Mouse (Mus musculus) neural tube, embryonic 14.5 days (tissue): ENCODE data around the gene Rfpl4. TPM values are rescaled to one million over a fixed set of nuclear protein-coding genes. Genes with fewer than 3 reads are reported as not detected.
A peak's percentile ranks its signal among the peaks of the same experiment; 100 is the strongest.
"Not testable (repeated sequence)": the region's sequence is repeated elsewhere in the genome, so short reads cannot be mapped to it uniquely, and the experiment has no call there.

ENCODE experiments used
- ATAC-seq: fragments of 200-750 bp; cut with Nextera tagmentation; 2 replicates; pipeline ENCODE4 v1.8.0; 2017; ENCODE audit warnings: low read depth, mild to moderate bottlenecking, moderate TSS enrichment, moderate library complexity
- H3K27ac ChIP-seq: fragments of 300-500 bp; sonication (generic); 2 replicates; pipeline ENCODE4 v1.5.1; 2014; ENCODE audit warnings: low read depth, mild to moderate bottlenecking, control low read depth, low read length, moderate library complexity, mixed read lengths
- H3K27me3 ChIP-seq: fragments of 300-500 bp; sonication (generic); 2 replicates; pipeline ENCODE4 v1.6.1; 2014; ENCODE audit warnings: low read length; ENCODE audit not compliant: control insufficient read depth, insufficient read depth
- H3K36me3 ChIP-seq: fragments of 300-500 bp; sonication (generic); 2 replicates; pipeline ENCODE4 v1.6.1; 2014; ENCODE audit warnings: low read length, mixed read lengths; ENCODE audit not compliant: control insufficient read depth, insufficient read depth
- H3K4me1 ChIP-seq: fragments of 300-500 bp; sonication (generic); 2 replicates; pipeline ENCODE4 v1.6.1; 2014; ENCODE audit warnings: low read length; ENCODE audit not compliant: control insufficient read depth, insufficient read depth
- H3K4me2 ChIP-seq: fragments of 300-500 bp; sonication (generic); 2 replicates; pipeline ENCODE4 v1.6.1; 2014; ENCODE audit warnings: mild to moderate bottlenecking, low read depth, low read length, control low read depth
- H3K4me3 ChIP-seq: fragments of 300-500 bp; sonication (generic); 2 replicates; pipeline ENCODE4 v1.5.1; 2014; ENCODE audit warnings: low read depth, low read length, control low read depth, mixed read lengths
- H3K9ac ChIP-seq: fragments of 300-500 bp; sonication (generic); replicated peaks from 2 replicates; pipeline ENCODE4 v1.6.1; 2014; ENCODE audit warnings: low read depth, mild to moderate bottlenecking, control low read depth, low read length, mixed read lengths
- H3K9me3 ChIP-seq: fragments of 300-500 bp; sonication (generic); 2 replicates; pipeline ENCODE4 v1.6.1; 2016; ENCODE audit warnings: low read length; ENCODE audit not compliant: control insufficient read depth
- WGBS: fragments of 180-500 bp; shearing (Covaris S2); extraction: QIAGEN DNeasy Blood & Tissue Kit; methylation state at CpG from one replicate; pipeline ENCODE4 v1.1.7; 2014; 5-methylcytosine and 5-hydroxymethylcytosine counted together
- polyA plus RNA-seq: library from polyadenylated mRNA; unstranded; fragments of >200 nt; fragmentation: Nextera tagmentation; extraction: Ambion mirVana; gene quantifications from 2 replicates; pipeline ENCODE4 v1.2.1, GENCODE M21; 2014

Rfpl4 gene
- polyA plus RNA-seq = not detected in 2 replicates

- Histone ChIP-seq H3K4me2 (no peak within 1 kb of the TSS), H3K9ac (no peak within 1 kb of the TSS)
These were observed at the start of gene Rfpl4 for GRCm38 (mm10) chr7:5116850-5117249. TSS of gene Rfpl4 (minus strand) at chr7:5116950.

DNA sequence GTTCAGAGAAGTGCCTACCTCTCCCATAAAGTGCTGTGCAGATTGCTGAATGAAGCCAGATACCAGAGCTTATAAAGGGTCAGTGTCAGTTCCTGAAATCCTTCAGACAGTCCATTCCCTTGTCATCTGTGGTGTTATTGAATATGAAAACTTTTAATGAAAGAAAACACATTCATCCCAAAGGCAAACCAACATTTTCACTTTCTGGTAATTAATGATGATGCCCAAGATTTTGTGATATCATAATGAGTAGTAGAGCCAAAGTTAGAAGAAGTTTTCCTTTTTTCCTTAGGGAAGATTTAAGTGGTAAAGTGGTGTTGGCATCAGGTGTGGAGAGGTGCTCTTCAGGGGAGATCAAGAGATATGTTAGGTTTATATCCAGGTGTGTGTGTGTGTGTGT is 32.8 kb upstream of the Rfpl4 start, which contains the start of gene Vmn1r55:
Vmn1r55 (minus strand) TSS at position 101 of the 400 bp plus-strand sequence.
- not testable (repeated sequence) for H3K36me3 ChIP-seq, H3K9me3 ChIP-seq, H3K4me1 ChIP-seq, H3K27ac ChIP-seq, H3K27me3 ChIP-seq, H3K4me3 ChIP-seq, H3K4me2 ChIP-seq, H3K9ac ChIP-seq, ATAC-seq

More at GRCm38 (mm10) chr7:5116850-5117249, at the start of gene Rfpl4:
- 94% methylated on average over 3 of the region's 3 CpGs for WGBS
- H3K27me3 ChIP-seq = no peaks in the 10 kb centered on the region
- no peak within 1 kb of the TSS for H3K4me3 ChIP-seq
- ATAC-seq = no peak
- no peaks in the 10 kb centered on the region for H3K9me3 ChIP-seq
- H3K4me1 ChIP-seq = no peaks in the 10 kb centered on the region
- no peak within 1 kb of the TSS for H3K27ac ChIP-seq
- no peaks in the 10 kb centered on the region for H3K36me3 ChIP-seq

DNA sequence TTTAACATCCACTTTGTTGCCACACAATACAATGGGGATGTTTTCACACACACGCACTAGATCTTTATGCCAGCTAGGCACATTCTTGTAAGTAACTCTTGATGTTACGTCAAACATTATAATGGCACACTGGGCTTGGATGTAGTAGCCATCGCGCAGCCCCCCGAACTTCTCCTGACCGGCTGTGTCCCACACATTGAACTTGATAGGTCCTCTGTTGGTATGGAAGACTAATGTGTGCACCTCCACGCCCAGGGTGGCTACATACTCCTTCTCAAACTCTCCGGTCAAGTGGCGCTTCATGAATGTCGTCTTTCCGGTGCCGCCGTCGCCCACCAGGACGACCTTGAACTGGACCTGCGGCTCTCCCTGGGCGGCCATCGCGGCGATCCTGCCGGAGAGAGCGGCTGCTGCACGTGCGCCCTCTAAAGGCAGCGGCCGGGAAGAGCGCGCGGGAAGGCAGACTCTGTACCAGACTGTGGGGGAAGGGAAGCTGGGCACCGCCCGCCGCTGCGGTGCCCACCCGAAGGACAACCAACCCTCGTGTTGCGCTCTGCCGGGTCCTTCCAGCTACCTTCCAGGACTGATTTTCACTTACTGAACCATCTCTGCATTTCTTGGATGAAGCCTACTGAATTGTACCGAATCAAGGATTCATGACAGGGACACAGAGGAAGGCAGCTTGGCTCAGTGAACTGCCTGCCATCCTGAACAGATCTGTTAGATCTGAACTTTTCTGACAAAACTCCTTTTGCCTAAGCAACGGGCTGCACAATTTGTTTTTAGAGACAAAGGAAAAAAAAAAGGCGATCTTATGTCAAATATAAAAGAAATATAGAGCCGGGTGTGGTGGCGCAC is 9.0 kb upstream of the Rfpl4 start, which contains the start of gene Rasl2-9:
Rasl2-9 (minus strand) TSS at position 402 of the 858 bp plus-strand sequence.
- H3K4me1 ChIP-seq = no peaks in the 10 kb centered on the region
- H3K27me3 ChIP-seq = no peaks in the 10 kb centered on the region
- peak within 1 kb of the TSS; percentile 34 for H3K4me3 ChIP-seq
- H3K27ac ChIP-seq = no peak within 1 kb of the TSS
- H3K9me3 ChIP-seq = no peaks in the 10 kb centered on the region
- H3K36me3 ChIP-seq = no peaks in the 10 kb centered on the region
- peak within 1 kb of the TSS; percentile 39 for H3K9ac ChIP-seq
- WGBS = 20% methylated on average over 42 of the region's 42 CpGs
- H3K4me2 ChIP-seq = peak within 1 kb of the TSS; percentile 58
- ATAC-seq = peak; percentile 90

- no peak overlapping the region for H3K9ac ChIP-seq
- no peak overlapping the region for H3K27ac ChIP-seq
- no peak overlapping the region for H3K4me2 ChIP-seq
- no peaks in the 10 kb centered on the region for H3K9me3 ChIP-seq
- WGBS = 89% methylated on average over 8 of the region's 8 CpGs
- no peaks in the 10 kb centered on the region for H3K4me1 ChIP-seq
- H3K36me3 ChIP-seq = no peaks in the 10 kb centered on the region
- H3K27me3 ChIP-seq = no peaks in the 10 kb centered on the region
- no peak overlapping the region for H3K4me3 ChIP-seq
- no peak for ATAC-seq
These were observed 8.3 kb upstream of the Rfpl4 start for GRCm38 (mm10) chr7:5125078-5125477.

GRCm38 (mm10) chr7:5112701-5113100 is 4.0 kb downstream of the Rfpl4 start:
- no peaks in the 10 kb centered on the region for H3K27me3 ChIP-seq
- WGBS = 50% methylated on average over 3 of the region's 3 CpGs
- H3K4me1 ChIP-seq = no peaks in the 10 kb centered on the region
- H3K9me3 ChIP-seq = no peaks in the 10 kb centered on the region
- H3K4me2 ChIP-seq = no peak overlapping the region
- no peaks in the 10 kb centered on the region for H3K36me3 ChIP-seq
- no peak overlapping the region for H3K9ac ChIP-seq
- no peak overlapping the region for H3K27ac ChIP-seq
- ATAC-seq = no peak
- no peak overlapping the region for H3K4me3 ChIP-seq

DNA sequence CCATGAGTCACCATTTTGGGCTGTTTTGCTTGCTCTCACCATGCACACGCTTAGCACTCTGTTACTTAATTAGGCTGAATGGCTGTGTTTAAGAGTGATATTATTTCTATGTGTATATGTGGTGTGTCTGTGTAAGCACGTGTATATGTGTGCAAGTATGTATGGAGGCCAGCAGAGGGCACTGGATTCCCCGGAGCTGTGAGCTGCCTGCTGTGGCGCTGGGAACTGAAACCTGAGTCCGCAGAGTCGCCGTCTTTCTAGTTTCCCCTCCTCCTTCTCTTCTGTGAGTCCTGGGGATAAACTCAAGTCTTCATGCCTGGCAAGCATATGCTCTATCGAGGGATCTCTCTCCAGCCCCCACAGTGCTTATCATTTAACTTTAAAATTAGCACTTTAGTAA is 7.4 kb downstream of the Rfpl4 start:
- Histone ChIP-seq H3K9ac (no peak overlapping the region), H3K4me1 (no peaks in the 10 kb centered on the region), H3K4me3 (no peak overlapping the region), H3K4me2 (no peak overlapping the region), H3K36me3 (no peaks in the 10 kb centered on the region), H3K27me3 (no peaks in the 10 kb centered on the region), H3K27ac (no peak overlapping the region), H3K9me3 (no peaks in the 10 kb centered on the region)
- ATAC-seq = no peak
- WGBS = 87% methylated on average over 8 of the region's 8 CpGs

DNA sequence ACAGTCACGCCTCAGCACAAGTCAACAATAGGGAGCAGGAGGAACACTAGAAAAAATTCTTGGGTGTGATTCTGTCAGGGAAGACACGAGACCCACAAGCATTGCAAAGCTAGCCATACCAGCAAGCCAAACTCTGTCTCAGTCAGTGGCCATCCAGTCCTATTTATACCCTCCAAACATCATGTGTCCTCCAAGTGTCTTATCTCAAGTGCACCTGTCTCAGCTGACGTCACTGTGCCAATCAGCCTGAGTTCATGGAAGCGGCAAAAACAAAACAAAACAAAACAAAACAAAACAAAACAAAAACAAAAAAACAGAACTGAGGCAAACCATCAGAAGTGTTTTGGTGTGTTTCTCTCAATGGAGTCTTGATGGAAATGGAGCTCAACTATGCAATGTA is 8.5 kb downstream of the Rfpl4 start:
- Histone ChIP-seq H3K4me2 (no peak overlapping the region), H3K36me3 (no peaks in the 10 kb centered on the region), H3K4me1 (no peaks in the 10 kb centered on the region), H3K27me3 (no peaks in the 10 kb centered on the region), H3K4me3 (no peak overlapping the region), H3K9ac (no peak overlapping the region), H3K27ac (no peak overlapping the region), H3K9me3 (no peaks in the 10 kb centered on the region)
- ATAC-seq = no peak
- 76% methylated on average over 4 of the region's 4 CpGs for WGBS

DNA sequence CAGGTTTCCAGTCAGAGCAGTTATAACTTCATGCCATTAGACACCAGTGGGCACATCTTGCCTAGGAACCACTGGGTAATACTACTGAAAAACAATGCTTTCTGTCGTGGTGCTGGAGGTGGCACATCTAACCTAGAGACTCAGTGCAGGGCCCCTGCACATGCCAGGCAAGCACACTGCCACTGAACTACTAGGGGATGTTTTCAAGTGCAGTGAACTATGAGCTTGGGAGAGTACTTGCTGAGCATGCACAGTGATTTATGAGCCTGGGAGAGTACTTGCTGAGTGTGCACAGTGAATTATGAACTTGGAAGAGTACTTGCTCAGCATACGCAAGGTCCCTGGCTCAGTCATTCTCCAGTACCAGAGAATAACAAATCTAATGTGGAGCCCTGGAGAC is 14.2 kb downstream of the Rfpl4 start:
- H3K4me3 ChIP-seq = no peak overlapping the region
- no peaks in the 10 kb centered on the region for H3K27me3 ChIP-seq
- no peaks in the 10 kb centered on the region for H3K4me1 ChIP-seq
- H3K4me2 ChIP-seq = no peak overlapping the region
- no peak overlapping the region for H3K27ac ChIP-seq
- ATAC-seq = no peak
- no peaks in the 10 kb centered on the region for H3K9me3 ChIP-seq
- peaks cover 10% of the 10 kb centered on the region for H3K36me3 ChIP-seq
- WGBS = 88% methylated on average over 2 of the region's 2 CpGs
- H3K9ac ChIP-seq = no peak overlapping the region

DNA sequence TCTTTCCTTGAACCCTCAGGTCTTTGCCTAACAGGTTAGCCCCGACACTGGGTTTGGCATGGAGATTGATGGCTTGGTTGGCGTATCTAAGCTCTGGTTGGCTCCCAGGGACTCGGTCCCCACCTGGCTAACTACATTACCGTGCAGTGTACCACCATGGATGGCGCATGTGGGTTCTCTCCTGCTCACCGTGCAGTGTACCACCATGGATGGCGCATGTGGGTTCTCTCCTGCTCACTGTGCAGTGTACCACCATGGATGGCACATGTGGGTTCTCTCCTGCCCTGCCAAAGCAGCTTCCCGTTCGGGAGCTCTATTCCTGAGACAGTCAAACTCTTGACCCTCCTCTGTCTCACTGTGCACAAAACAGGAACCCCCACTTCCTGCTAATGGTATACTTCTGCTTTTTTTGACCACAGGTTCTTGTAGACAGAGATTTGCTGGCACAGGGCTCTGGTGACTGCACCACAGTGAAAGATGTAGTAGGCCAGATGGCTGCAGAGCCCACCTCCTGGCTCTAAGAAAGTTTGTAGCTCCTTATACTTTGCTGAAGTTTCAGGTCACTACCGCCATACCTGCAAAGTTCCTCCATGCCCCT is 15.6 kb downstream of the Rfpl4 start:
- 0 out of 2 replicates have a peak, but pooled peaks have one; percentile 22 for ATAC-seq
- Histone ChIP-seq H3K9ac (no peak overlapping the region), H3K27ac (no peak overlapping the region), H3K9me3 (no peaks in the 10 kb centered on the region), H3K27me3 (no peaks in the 10 kb centered on the region), H3K4me2 (no peak overlapping the region), H3K4me1 (no peaks in the 10 kb centered on the region), H3K4me3 (no peak overlapping the region), H3K36me3 (peaks cover 21% of the 10 kb centered on the region)
- 87% methylated on average over 10 of the region's 10 CpGs for WGBS
